Mouse (Mus musculus) large intestine, adult 2 months (tissue): ENCODE data around the gene Srp68. TPM values are rescaled to one million over a fixed set of nuclear protein-coding genes. Genes with fewer than 3 reads are reported as not detected.

Experiments used
- DNase-seq: peaks from one replicate; pipeline ENCODE4 v3.0.0-alpha.2; 2012; ENCODE audit warnings: low read depth, low spot score
- WGBS: fragments of 180-500 bp; shearing (Covaris S2); methylation state at CpG from one replicate; pipeline ENCODE4 v1.1.7; 2018; 5-methylcytosine and 5-hydroxymethylcytosine counted together
- polyA plus RNA-seq: library from polyadenylated mRNA; depleted of rRNA; stranded (reverse); fragments of >200 nt; gene quantifications from 2 replicates; pipeline ENCODE4 v1.2.3, GENCODE M21; 2012; rRNA removed

Srp68 gene
- polyA plus RNA-seq, 1 experiment: 64.2 TPM

DNA sequence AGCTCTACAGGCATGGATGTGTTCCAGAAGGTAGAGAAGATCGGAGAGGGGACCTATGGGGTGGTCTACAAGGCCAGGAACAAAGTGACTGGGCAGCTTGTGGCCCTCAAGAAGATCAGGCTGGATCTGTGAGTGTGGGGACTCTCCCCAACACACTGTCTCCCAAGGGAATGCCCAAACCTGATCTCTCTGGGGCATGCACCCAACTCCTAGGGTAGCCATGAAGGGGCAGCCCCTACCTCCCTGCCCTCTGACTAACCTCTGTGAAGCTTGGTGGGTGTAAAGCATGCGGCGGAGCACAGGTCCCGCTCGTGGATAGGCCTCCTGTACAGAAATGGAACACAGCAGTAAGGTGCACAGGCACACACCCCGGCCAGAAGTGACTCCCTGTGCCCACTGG lies 58.0 kb downstream of the Srp68 start:
- DNase-seq: no peak
- 80% methylated on average over 6 of the region's 6 CpGs for WGBS

DNA sequence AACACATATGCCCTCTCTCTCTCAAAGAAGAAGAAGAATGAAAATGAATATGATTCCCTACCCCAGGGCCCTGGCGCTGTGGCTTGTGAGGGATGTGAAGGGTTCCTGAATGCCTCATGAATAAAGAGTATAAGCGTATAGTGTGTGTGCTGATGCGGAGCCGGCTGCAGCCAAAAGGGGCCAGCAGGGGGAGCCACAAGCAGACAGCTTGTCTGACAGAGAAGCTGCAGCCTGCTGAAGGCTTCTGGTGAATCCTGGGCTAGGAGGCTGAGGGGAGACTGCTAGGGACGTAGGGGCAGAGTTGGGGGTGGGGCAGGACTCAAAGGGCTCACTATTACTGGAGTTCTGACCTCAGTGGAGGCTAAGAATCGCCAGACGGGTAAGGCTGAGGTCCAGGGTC lies 58.8 kb downstream of the Srp68 start:
- no peak for DNase-seq

DNA sequence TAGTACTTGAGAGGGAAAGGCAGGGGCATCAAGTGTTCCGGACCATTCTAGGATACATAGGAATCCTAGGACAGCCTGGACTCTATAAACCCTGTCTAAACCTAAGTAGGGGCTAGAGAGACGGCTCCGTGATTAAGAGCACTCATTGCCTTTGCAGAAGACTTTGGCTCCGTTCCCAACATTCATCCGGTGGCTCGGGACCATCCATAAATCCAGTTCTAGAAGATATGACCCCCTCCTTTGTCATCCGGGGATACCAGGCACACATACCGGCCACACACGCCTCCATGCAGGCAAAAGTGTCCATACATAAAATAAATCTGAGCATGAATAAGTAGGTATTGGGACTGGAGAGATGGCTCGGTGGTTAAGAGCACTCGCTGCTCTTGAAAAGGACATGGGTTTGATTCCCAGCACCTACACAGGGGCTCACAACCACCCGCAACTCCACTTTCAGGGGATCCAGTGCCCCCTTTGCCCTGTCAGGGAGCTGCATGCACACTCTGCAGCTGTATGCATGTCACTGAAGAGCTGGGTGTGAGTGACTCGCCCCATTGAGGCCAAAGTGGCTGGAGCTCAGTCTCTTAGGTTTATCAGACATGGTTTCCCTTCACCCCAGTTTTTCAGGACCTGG lies 60.0 kb downstream of the Srp68 start:
- WGBS: 67% methylated on average over 13 of the region's 13 CpGs

More for the DNA sequence above, 58.8 kb downstream of the Srp68 start:
- 94% methylated on average over 7 of the region's 7 CpGs for WGBS

DNA sequence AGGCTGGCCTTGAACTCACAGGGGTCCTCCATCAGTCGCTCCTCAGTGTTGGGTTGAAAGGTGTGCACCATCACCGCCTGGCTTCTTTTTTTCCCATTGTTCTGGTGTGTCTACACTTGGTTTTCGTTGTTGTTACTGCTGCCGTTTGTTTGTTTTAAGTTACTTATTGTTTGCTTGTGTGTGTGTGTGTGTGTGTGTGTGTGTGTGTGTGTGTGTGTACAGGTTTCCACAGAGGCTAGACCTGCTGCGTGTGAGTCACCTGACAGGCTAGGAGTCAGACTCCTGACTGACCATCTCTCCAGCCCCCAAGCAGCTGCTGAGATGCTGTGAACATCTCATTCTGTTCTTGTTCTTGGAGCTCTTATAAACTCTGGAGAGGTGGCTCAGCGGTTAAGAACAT lies 61.2 kb downstream of the Srp68 start:
- no peak for DNase-seq
- WGBS: 68% methylated on average over 6 of the region's 6 CpGs

More for the DNA sequence above, 60.0 kb downstream of the Srp68 start:
- DNase-seq: no peak

DNA sequence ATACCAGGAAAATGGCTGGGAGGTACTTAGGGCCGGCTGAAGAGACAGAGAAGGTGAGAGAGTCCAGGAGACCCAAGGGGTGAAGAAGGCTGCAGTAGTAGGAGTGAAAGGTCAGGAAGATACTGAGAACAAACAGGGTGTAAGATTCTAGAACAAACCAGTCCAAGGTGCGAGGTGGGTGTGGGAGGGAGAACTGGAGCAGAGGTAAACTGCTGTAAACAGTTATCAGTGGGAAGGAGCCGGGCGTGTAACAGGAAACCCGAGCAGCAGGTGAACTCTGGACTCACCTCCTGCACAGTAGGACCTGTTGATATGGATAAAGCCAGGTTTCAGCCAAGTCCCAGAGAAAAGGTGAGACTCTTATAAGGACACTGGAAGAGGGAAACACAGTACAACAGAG lies 63.3 kb downstream of the Srp68 start:
- 23% methylated on average over 5 of the region's 5 CpGs for WGBS
- peak; percentile 98 for DNase-seq

DNA sequence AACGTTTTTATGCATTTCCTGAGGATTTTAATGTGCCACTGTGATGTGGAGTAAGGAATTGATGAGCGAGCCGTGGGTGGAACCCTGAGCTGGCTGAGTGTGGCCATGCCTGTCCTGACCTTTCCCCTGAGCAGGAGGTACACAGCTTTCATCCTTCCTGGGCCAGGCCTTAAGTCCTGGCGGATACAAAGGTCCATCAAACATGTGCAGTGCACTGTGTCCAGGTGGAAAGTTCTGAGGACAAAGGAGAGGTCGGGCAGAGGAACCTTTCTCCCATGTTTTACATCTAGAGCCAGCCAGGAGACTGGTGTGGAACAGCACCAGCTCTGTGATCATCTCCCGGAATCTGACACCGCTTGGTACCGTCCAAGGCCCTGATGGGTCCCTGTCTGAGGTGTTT lies 64.8 kb downstream of the Srp68 start:
- DNase-seq: no peak
- WGBS: 58% methylated on average over 8 of the region's 8 CpGs

DNA sequence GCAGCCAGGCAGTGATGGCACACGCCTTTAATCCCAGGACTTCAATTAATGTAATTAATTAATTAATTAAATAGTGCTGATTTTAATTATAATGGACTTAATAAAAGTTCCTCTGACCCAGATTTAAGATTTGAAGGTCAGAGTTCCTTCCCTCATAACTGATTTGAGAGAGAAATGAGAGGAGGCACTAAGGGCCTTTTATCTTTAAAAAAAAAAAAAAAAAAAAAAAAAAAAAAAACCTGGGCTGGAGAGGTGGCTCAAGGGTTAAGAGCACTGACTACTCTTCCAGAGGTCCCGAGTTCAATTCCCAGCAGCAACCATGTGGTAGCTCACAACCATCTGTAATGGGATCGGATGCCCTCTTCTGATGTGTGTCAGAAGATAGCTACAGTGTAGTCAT lies 65.4 kb downstream of the Srp68 start:
- no peak for DNase-seq
- 87% methylated on average over 3 of the region's 3 CpGs for WGBS

DNA sequence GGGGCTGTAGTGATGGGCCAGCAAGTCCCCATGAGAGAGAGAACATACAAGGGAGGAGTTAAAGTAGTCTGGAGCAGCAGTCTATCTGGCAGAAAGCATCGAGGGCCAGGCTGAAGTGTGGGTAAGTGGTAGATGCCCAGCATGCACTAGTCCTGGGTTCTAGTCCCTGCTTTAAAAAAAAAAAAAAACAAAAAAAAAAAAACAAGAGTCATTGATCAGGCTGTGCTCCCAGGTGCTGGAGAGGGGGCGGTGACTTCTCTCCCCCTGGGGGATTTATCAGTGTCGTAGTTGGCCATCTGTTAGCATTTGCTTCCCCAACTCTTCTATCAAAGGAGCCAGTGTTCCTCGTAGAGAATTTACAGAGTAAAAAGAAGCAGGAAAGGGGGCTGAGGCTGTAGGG lies 67.3 kb downstream of the Srp68 start:
- no peak for DNase-seq
- 87% methylated on average over 4 of the region's 4 CpGs for WGBS

DNA sequence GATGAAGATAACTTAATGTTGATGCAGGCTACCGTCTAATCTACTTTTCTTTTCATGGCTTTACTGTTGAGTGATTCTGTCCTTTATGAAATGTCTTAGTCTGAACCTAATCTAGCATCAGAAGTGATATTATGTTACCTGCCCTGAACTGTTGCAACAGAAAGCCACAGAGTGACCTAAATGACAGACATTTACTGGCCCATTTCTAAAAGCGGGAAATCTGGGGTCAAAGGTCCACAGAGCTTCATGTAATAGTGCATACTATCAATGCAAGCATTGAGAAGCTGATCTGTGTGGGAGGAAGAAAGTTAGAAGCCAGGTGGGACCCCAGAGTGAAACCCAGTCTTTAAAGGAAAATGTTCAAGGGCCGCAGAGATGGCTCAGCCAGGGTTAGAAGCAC lies 70.9 kb downstream of the Srp68 start:
- no peak for DNase-seq
- 71% methylated on average over 3 of the region's 3 CpGs for WGBS

DNA sequence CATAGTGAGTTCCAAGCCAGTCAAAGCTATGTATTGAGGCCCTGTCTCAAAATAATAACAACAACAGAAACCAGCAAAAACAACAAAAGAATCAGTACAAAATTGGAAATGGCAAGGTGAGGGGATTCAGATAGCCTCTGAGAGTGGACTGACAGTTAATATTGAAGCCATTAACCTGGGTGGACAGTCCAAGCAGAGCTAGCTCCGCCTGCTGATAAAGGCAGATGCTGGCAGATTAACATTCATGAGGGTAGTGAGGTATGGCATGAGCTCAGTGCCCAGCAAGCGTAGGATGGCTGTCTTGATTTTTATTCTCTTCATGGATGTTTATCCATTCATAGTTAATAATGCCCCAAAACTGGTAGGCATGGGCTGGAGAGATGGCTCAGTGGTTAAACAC lies 72.9 kb downstream of the Srp68 start:
- DNase-seq: no peak

DNA sequence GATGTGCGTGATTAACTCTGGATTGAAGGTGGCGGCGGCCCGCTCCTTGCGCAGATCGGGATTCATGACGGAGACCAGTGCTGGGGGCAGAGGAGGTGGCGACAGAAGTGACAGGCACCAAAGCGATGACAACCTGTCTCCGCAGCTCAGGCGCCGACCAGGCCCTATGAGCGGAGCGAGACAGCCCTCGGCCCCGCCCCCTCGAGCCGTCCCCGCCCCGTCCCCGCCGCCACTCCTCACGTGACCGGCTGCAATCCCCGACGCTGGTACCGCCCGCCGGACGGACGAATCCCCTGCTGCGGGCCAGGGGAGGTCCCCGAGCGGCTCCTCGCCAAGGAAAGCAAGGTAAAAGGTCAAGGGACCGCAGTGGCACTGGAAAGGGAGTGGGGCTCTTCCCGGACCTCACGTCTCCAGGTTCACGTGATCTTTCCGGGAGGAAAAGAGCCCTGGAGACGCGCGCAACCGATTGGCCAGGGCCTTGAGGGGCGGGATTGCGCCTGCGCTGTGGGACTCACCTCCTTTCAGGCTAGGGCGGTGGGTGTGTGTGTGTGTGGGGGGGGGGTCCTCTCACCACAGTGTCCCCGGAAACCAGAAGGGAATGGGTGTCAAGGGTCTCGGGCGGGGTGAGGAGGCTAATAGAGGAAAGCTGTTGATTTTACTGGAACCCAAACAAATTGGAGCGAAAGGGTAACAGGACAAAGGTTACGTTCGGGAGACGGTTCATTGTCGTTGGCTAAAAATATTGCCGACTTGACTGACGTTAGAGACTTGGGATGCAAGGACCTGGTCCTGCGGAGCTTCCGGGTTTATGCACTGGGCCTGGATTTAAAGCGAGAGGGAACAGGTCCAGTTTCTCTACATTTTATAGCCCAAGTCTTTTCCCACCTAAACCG lies 75.1 kb downstream of the Srp68 start, which contains the start of the genes Ten1 and Acox1:
Ten1 (plus strand) TSS at position 217 of the 893 bp plus-strand sequence.
Acox1 (minus strand) TSS at position 407 of the 893 bp plus-strand sequence.
- DNase-seq: peak; percentile 96
- WGBS: under 1% methylated on average over 62 of the region's 62 CpGs

More for the DNA sequence above, 72.9 kb downstream of the Srp68 start:
- WGBS: 97% methylated on average over 2 of the region's 2 CpGs

DNA sequence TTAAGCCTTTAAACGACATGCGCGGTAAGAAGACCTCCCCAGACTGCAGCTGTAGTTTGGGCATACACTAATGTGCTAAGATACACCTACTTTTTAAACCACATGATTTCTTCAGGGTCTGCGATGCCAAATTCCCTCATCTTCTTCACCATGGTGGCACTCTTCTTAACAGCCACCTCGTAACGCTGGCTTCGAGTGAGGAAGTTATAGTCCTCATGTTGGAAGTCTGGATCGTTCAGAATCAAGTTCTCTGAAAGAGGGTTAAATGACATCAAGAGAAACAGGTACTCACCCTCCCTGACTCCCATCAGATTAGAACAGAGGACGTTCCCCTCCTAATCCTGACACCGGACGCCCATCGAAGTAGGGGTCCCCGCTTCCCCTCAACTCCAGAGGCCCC lies 75.9 kb downstream of the Srp68 start:
- no peak for DNase-seq

DNA sequence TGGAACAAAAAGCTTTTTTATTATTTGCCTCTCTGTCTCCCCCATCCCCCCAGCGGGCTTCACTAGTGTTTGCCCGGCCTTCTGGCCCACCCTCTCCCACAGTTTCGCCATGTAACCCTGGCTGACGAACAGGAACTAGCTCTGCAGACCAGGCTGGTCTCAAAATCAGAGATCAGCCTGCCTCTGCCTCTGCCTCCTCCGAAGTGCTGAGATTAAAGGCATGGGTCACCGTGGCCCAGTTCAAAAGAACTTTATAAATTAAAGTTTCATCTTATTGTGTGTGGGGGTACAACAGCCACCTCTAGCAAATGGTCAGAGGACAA lies 76.5 kb downstream of the Srp68 start:
- DNase-seq: no peak
- WGBS: 83% methylated on average over 6 of the region's 6 CpGs

More for the DNA sequence above, 75.9 kb downstream of the Srp68 start:
- 11% methylated on average over 13 of the region's 13 CpGs for WGBS

DNA sequence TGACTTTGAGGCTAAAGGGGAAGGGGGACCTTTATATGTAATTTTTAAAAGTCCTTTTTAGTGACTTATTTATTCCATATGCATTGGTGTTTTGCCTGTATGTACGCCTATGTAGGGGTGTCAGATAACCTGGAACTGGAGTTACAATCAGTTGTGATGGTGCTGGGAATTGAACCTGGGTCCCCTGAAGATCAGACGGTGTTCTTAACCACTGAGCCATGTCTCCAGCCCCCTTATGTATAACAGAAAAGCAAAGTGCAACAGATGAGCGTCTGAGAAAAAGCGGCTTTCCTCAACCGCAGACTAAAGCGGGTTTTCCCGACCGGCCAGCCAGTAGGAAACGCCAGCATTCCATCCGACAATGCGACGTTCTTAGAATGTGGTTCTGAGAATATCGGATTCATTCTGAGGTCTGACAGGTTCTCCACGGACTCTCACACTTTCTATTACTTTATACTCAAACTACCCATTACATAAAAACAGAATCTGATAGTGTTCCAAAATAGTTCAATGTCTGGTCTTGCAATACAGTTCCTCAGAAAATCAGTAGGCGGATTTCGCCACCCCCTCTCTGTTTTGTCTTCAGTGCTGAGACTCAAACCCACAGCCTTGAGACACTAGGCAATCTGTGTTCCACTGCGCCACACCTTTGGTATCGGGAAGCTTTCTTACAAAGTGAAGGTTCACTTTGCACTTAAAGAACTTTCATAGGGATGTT lies 77.0 kb downstream of the Srp68 start:
- 92% methylated on average over 18 of the region's 18 CpGs for WGBS
- DNase-seq: no peak

DNA sequence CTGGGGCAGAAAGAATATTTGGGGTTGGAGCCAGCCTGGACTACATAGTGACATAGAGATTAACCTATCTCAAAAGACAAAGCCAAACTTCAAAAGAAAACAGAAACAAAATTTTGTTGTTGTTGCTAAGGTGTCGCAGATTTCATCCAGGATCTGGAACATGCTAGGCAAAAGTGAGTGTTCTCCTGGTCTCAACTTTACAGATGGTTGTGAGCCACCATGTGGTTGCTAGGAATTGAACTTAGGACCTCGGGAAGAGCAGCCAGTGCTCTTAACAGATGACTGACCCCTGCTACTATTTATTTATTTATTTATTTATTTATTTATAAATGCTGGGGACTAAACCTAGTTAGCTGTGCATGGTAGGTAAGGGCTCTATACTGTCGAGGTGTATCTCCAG lies 77.7 kb downstream of the Srp68 start:
- DNase-seq: no peak
- 80% methylated on average over 3 of the region's 3 CpGs for WGBS

DNA sequence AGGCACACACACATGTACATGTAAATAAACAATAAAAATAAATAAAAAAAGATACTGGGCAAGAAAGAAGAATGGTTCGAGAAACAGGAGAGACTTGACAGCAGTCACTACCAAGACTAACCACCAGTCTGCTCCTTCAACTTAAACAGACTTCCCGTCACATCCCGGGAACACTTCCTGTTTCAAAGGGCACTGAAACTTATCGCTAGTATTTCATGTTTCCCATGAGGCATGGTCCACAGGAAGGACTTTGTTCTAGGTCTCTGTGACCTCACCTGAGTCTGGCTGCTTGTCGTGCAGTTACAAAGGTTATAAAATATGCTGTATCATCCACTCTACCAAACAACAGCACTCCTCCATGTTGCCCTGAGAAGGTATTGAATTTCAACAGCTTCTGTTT lies 78.8 kb downstream of the Srp68 start:
- 18% methylated on average over 5 of the region's 5 CpGs for WGBS
- DNase-seq: peak; percentile 75

Other genes with a start within 250 kb of the Srp68 start
- 265 and 273 TPM in 2 replicates for gene H3f3b, start 246.3 kb downstream of the Srp68 start, polyA plus RNA-seq
- 18.8 and 26.0 TPM in 2 replicates for gene Unk, start 243.9 kb downstream of the Srp68 start, polyA plus RNA-seq
- 8.0 and 8.6 TPM in 2 replicates for gene Unc13d, start 196.3 kb downstream of the Srp68 start, polyA plus RNA-seq
- gene Wbp2, start 187.2 kb downstream of the Srp68 start, polyA plus RNA-seq: 166 and 197 TPM in 2 replicates
- gene Trim47, start 147.0 kb downstream of the Srp68 start, polyA plus RNA-seq: 19.1 and 23.7 TPM in 2 replicates
- gene Trim65, start 143.1 kb downstream of the Srp68 start, polyA plus RNA-seq: 11.1 and 16.3 TPM in 2 replicates
- gene Mrpl38, start 135.3 kb downstream of the Srp68 start, polyA plus RNA-seq: 55.2 and 61.2 TPM in 2 replicates
- 7.6 and 10.4 TPM in 2 replicates for gene Fbf1, start 106.1 kb downstream of the Srp68 start, polyA plus RNA-seq
- 52.3 and 55.4 TPM in 2 replicates for gene Ten1, start 75.4 kb downstream of the Srp68 start, polyA plus RNA-seq
- gene Acox1, start 75.2 kb downstream of the Srp68 start, polyA plus RNA-seq: 86.6 and 168 TPM in 2 replicates
- gene Evpl, start 36.1 kb downstream of the Srp68 start, polyA plus RNA-seq: 6.9 and 8.5 TPM in 2 replicates
- 13.1 and 15.3 TPM in 2 replicates for gene Galr2, start 6.7 kb upstream of the Srp68 start, polyA plus RNA-seq
- gene Exoc7, start 33.0 kb upstream of the Srp68 start, polyA plus RNA-seq: 19.8 and 24.3 TPM in 2 replicates
- 0.07 and 0.21 TPM in 2 replicates for gene Foxj1, start 61.2 kb upstream of the Srp68 start, polyA plus RNA-seq
- gene Rnf157, start 138.8 kb upstream of the Srp68 start, polyA plus RNA-seq: 4.4 and 4.9 TPM in 2 replicates
- gene Ubald2, start 159.9 kb upstream of the Srp68 start, polyA plus RNA-seq: 217 and 229 TPM in 2 replicates
- gene Qrich2, start 192.0 kb upstream of the Srp68 start, polyA plus RNA-seq: 0.11 TPM in 2 replicates
- 235 and 348 TPM in 2 replicates for gene Prpsap1, start 220.0 kb upstream of the Srp68 start, polyA plus RNA-seq